Mouse (Mus musculus) c-Kit-positive CD71-positive TER-119-negative erythroid progenitor cells, embryonic 14.5 days (primary cell): Measurements from ENCODE around the gene Enah.

Source experiments
- DNase-seq: peaks from one replicate; pipeline ENCODE4 v3.0.0-alpha.2; 2013; ENCODE audit warnings: low read depth

Enah gene

DNA sequence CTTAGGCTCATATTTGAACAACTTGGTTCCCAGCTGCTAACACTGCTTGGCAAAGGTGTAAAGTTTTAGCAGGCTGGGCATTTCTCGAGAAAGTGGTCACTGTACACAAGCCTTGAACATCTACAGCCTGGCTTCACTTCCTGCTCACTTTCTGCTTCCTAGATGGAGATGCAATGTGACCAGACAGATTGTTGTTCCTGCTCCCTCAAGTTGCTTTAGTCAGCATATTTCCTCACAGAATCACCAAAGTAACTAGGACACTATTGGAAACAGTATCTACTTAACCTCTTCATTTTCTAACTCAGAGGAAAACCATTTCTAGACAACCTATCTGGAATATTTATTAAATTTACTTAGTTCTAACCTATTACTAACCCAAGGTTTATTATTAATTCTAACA lies 61.4 kb downstream of the Enah start:
- no peak for DNase-seq

DNA sequence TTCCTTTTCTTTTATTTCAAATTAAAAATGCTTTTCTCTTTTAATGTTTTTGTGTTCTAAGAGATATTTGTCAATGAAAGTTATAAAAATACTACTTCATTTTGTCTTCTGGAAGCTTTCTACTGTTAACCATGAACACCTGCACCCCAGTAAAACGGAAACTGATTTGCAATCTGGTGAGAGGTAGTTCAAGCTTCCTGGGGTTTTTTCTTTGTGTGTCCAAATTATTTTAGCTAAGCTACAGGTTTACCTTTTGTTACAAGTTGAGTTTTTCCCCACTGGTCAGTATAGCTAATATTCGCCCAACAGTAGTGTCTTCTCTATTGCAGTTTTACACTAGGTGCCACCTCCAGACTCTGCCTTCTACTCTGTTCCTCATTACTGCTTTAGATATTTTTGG lies 62.1 kb downstream of the Enah start:
- no peak for DNase-seq

DNA sequence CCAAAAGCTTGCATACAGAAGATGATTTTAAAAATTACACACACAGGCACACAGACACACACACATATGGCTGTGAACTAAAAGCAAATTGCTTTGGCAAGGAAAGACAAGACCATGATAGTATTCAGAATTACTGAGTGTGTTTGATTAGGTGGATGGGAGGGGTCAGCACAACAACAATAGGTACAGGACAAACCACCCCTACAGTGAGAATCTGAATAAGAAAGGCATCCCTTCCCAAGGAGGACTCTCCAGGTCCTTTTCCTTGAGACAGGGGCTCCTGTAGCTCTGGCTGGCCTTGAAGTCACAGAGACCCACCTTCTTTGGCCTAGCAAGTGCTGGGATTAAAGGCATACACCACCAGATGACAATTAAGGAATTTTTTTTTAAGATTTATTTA lies 66.2 kb downstream of the Enah start:
- DNase-seq = no peak

DNA sequence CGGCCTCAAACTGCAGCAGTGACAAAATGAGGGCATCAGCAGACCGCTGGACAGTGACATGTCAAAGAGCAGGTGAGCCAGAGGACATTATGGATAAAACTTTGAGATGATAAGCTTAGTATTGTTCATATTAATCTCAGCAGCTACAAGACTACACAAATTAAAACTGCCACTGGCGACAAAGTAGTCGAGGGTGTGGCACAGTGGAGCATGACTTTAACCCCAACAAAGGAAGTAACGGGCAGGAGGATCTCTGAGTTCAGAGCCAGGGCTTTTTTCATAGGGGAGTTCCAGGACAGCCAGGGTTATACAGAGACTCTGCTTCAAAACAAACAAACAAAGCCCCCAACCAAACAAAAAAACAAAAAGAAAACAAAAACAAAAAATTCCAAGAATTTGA lies 68.5 kb downstream of the Enah start:
- DNase-seq = no peak

DNA sequence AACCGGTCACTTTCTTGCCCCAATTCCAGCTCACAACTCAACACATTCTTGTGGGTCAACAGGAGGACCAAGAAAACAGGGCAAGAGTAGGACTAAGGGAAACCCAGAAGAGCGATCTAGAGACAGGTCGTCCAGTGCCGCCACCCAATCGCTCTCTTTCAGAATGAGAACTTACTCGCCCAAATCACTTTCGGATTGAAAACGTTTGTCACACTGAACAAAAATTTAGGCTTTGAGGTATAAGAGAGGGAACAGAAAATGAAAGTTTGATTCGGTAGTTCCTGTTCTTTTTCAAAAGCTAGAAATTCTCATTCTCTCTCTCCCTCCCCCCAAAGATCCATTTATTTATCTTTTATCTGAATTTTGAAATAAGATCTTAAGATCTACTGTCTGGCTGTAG lies 69.1 kb downstream of the Enah start:
- DNase-seq = no peak

DNA sequence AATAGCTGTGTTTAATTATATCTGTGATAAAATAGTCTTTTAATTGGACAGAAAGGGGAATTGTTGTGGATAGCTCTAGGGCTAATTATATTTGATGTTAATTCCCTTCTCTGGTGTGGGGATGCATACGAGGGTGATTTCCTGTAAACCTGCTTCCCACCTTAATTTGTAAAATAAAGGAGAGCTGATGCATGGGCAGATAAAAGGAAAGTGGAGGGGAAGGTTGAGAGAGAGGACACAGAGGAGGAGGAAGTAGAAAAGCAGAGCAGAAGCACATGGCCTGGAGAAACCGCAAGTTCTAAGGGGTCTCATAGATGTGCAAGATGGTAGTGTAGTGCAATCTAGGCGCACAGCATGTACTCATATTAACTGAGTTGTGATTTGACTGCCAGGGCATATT lies 71.6 kb downstream of the Enah start:
- no peak for DNase-seq

DNA sequence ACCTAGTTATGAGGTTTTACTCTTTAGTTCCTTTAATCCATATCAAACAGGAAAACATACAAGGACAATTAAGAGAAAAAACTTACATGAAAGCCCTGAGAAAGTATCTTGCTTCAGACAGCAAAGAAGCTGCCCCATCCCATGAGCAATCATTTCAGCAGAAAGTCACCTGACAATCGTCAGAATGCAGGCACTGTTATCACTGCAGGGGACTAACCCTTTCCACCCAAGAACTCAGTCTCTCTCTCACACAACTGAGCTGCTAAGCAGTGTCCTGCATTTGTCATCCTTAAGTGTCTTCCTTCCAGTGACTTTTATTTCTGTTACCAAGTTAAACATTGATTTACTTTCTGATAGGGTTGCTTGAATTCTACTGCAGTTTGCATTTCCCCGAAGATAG lies 82.7 kb downstream of the Enah start:
- no peak for DNase-seq

DNA sequence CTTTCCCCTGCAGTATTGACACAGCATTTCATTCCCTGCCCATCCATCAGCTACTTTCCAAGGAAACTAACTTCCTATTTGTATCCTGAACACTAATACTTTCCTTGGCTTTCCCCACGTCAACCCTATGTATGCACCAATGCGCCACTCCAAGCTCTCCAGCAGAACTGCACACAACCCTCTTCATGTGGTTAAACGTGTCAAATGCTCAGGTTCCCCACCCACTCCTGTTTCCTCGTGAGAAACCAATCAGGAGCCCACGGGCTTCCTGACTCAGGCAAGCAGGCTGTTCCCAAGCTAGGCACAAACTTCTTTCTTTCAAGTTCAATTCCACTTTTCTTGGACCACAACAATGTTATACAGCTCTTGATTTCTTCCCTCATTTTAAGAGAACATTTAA lies 91.4 kb downstream of the Enah start:
- DNase-seq = no peak

DNA sequence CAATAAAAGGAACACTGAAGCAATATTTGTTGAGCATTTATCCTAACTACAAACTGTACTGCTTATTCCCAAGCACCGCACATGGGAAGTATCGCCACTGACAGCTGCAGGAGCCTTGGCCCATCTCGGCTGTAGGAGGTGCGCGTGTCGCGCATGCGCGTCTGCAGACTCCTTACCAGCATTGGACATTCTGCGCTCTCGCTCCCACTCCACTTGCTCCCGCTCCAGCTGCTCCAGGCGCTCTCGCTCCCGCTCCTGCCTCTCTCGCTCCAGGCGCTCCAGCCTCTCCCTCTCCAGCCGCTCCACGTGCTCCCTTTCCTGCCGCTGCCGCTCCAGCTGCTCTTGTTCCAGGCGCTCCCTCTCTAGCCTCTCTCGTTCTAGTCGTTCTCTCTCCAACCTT lies 96.4 kb downstream of the Enah start:
- no peak for DNase-seq

DNA sequence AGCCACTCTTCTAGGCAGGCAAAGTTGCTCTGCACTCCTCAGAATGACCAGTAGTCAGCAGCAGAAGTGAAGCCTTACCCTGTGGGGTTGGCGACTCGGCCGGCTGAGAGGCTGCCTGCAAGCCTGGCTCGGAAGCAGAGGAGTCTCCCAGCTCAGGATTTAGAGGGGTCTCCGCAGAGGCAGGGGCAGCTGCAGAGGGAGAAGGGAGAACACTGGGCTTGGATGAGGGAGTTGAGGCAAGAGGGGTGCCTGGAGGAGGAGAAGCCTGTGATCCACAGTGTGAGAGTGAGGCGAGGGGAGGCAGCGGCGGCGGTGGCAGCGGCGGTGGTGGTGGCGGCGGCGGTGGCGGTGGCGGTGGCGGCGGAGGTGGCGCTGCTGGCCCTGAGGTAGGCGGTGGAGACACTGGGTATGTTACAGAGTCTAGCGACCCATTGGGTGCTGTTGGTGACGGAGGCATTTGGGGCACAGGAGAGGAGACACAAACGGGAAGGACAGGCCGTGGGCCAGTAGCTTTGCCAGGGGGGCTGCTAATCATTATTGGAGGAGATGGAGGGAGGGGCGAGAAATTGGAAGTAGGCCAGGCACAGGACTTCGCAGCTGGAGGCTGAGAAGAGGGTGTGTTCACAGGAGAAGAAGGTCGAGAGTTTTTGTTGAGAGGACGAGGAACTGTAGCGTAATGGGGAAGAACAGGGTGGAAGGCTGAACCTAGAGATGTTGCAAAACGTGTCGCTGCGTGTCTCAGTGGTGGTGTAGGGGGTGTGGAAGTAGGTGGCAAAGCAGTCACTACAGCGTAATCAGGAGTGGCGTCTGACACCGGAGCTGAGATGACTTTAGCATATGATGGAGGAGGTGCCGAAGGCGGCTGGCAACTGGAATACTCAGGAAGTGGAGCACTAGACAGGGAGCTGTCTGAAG lies 98.0 kb downstream of the Enah start:
- peak; percentile 20 for DNase-seq

DNA sequence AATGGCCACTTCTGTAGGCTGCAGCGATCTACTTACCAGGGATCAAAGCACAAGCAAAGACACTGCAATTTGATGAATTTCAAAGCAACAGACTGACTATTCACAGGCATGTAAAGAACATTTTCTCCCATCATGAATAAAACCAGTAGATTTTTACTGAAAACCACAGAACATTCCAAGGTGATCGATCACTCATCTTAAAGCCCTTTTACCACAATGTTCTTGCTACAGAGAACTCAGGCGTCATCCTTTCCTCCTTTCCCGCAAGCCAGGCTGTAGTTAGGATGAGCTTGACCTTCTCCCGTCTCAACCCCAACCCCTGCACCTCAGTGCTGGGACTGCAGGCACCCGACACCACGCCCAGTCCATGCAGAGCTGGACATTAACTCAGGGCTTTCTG lies 107.9 kb downstream of the Enah start:
- DNase-seq = no peak

DNA sequence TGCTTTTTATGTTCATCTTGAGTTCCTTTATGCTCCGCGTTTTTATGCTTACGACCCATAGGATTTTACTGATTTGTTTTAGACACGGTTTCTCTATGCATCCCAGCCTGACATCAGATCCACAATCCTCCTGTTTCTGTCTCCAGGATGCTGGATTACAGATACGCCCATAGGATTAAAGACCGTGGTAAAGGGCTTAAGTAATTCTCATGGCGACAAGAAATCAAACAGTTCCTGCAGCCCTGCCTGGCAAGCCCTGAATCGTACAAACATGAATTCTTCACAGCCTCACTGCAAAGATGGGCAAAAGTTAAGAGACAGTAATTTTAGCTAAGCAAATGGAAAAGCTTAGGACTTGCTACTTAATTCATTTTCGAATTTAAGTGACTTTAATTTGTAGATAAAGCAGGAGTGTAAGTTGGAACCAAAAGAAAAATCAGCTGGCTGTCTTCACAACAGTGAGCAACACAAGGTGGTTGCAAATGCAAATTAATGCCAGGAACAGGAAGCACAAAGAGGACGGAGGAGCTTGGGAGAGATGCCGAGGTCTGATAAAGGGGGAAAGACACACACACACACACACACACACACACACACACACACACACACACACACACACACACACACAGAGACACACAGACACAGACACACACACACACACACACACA lies 118.0 kb downstream of the Enah start:
- no peak for DNase-seq

DNA sequence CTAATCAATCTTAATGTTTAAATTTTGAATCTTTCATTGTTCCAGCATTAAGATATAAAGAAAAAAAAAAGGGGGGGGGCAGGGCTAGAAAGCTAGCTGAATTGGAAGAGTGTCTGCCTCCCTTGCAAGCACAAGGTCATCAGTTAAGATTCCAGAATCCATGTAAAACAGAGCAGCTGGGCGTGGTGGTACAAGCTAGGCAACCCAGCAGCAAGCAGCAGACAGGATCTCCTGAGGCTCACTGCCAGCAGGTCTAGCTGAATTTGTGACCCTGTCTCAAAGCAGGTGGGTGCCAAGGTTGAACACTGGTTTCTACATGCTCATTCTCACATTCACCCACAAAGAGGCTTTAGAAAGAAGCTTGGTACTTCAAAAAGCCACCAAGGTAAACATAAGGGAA lies 118.9 kb downstream of the Enah start:
- DNase-seq = no peak

DNA sequence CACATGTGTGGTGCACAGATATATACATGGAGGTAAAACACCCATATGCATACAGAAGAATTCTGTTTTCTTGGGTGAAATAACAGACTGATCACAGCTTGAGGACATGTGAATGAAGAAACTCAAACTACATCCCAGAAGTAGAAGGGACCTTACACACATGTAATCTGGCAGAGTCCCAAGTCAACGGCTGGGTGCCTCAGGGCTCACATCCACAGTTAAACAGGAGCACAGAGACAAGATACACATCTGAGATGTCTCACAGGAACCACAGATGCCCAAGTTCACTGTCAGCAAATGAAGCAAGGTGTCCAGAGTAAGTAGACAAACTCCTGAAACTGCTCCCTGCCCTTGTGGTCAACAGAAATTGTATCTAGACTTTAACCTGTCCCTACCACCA lies 120.8 kb downstream of the Enah start:
- no peak for DNase-seq

DNA sequence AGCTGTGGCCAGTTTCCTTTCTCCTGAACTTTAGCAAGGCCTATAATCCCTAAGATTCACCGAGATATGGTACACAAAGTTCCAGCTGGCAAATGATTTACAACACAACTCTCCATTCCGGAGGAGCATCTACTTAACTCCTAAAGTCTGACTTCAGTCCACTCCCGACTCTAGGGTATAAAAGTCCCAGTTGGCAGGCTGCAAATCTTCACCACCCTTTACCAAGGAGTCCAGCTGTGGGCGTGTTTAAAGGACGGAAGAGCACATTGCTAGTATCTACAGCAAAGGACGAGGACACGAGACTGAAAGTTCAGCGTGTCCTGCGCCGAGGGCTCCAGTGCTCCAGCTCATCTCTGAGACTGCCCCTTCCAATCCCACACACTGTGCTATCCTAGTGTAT lies 122.8 kb downstream of the Enah start:
- DNase-seq = no peak

DNA sequence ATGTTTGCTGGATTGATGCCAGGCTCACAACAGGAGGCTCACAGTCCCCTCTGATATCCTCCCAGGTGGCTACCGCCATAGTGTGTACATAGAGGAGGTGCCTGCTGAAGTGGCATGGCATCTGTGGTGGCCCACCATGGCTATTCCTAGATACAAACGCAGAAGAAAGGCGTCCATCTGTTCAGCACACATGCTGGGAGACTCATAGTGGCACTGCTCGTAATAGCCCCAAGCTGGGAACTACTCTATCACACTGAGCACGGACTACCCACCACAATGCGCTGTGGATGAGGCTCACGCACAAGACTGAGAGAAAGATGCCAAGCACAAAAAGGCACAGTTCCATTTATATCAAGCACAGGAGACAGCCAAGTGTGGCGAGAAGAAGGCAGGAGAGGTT lies 126.1 kb downstream of the Enah start:
- no peak for DNase-seq

DNA sequence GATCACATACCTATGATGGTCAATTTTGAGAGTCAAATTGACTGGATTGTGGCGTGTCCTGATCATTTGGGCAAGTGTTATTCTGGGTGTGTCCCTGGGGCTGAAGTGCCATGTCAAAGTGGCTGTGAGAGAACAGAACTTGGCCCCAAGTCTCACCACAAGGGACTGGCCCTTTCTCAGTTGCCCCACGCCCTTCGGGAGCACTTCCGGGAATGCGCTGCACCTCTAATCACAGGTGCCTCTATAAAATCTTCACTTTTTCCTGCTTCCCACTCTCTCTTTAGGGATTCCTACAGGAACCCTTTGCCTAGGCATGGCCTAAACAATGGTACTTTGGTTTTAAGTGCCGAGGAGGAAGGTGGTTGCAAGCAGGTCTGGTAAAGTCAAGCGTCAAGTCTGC lies 130.1 kb downstream of the Enah start:
- DNase-seq = no peak

DNA sequence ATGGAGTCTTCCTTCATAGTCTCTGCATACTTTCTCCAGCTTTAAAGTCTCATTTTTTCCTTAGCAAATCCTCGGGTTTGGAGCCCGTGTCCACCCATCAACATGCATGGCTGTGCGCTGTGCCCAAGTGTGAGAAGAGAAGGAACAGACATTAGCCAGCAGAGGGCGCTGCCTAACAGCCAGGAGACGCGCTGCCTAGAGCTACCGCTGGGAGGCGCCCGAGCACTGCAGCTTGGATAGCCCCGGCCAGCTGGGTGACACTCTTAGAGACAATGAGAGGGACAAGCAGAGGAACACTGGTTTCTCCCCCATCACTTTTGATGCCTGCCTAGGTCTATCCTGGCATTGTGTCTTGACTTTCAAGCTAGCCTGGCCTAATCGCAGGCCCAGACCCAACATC lies 131.0 kb downstream of the Enah start:
- peak; percentile 64 for DNase-seq

DNA sequence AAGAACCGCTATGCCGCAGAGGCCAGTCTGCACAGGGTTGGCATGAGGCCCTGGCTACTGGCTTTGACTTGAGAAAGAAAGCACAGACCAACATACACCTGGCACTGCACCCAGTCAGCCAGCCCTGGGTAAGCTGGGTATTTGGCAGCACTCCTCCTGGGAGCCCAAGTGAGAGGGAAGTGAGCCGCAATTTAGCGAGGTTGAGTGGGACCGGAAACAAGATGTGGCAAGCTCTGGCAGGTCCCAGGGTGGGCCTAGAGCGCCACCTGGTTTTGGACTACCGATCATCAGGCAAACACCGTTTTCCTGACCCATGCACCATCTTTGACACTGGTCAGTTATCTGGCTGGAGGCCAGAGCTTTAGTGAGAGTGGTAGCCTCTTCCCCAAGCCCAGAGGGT lies 138.3 kb downstream of the Enah start:
- no peak for DNase-seq

DNA sequence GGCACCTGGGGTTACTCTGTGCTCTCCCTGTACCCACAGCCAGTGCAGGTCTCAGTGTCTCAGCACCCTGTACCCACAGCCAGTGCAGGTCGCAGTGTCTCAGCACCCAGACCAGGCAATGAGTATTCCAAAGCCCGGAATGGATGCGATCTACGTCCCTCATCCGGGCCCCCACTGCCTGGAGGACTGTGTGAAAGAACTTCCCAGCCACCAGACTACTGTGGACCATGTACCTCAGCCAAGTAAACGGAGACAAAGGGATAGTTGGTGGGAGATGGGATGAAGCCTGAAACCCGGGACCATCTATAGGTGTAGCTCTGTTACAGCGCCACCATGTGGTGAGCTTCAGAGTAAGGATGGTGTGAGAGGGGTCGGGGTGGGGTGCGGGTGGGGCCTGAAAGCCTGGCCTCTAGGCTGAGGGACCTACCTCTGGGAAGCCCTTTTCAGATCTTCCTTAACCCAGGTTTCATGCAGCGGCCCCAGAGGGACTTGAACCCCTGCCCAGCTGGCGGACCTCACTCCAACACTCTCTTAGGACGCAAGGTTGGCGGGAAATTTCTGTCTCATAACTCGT lies 139.0 kb downstream of the Enah start:
- DNase-seq = no peak

DNA sequence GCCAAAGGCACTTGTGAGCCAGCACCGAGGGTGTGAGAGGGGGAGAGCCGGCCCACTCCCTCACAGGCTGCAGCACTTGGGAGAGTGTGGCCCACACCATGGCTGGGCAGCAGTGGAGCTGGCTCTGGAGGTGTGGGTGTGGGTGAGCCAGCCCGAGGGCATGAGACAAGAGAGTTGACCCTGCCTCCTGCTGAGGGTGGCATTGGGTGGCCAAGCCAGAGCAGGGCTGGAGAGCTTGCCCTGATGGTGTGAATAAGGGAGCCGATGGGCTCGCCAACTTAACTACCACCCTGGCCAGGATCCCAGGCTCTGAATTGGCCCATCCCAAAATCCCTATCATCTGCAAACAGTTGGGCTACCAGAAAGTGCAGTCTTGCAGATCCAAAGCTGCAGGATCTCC lies 141.4 kb downstream of the Enah start:
- no peak for DNase-seq

DNA sequence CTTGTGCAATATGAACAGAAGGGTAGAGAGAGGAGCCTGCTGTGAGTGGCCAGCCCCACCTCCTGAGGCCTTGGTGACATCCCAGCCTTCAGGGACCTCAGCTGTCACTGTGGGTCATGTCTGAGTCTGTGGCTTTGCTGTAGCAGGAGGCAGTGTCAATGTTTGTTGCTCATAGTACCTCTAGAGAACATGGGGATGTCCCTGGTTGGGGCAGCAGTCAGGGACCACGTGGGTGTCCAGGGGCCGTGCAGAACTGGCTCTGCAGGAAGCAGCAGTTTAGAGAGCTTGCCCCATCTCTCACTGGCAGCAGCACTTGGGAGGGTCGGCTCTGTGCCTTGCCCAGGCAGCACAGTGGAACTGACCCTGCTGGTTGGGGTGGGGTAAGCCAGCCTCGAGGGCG lies 142.7 kb downstream of the Enah start:
- DNase-seq = no peak

DNA sequence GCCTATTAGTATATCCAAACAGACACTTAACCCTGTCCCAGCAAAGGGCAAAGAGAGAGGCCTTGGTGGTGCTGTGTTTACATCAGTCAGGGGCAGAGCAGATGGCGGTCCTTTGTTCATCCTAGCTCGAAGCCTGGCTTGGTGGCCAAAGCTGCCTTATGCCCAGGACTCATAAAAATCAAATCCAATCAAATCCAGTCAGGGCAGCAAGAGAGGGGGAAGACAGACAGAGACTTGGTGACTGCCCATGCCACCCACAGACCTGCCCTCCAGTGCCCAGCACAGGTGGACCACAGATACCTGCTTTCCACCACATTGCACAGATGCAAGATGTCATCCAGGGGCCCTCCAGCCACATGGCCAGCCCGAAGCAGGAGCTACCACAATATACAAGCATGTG lies 143.1 kb downstream of the Enah start:
- no peak for DNase-seq
